Mouse (Mus musculus) left cerebral cortex, adult 8-10 months (tissue): ENCODE measurements at regions not wholly inside any gene's neighbourhood (a gene's known extent, or its start where the extent isn't known, plus 50 kb on each side); places are given as distances from the start of the nearest gene placed in this dataset.
A peak's percentile ranks its signal among the peaks of the same experiment; 100 is the strongest.

Experiments
- DNase-seq, 2 experiments: peaks; one replicate each; pipeline ENCODE4 v3.0.0; 2022; ENCODE audit warnings: low spot score in 2 of 2

DNA sequence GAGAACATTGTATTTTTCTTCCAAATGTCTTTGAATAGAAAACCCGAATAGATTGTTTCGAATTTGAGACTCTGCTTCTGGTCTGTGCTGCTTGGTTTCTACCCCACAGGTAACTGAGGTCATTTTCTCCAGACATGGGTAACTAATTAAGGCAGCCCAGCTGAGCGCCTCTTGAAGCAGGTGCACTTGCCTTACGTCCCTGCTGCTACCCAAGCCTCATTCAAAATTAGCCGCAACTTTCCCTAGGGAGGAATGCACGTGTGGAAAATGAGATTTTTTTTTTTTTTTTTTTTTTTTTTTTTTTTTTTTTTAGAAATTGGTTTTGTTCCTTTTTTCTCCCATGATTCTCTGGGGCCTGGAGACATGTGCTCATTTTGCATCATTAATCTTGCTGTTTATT, 245.1 kb downstream of the Slc30a10 start:
- no peak for DNase-seq

DNA sequence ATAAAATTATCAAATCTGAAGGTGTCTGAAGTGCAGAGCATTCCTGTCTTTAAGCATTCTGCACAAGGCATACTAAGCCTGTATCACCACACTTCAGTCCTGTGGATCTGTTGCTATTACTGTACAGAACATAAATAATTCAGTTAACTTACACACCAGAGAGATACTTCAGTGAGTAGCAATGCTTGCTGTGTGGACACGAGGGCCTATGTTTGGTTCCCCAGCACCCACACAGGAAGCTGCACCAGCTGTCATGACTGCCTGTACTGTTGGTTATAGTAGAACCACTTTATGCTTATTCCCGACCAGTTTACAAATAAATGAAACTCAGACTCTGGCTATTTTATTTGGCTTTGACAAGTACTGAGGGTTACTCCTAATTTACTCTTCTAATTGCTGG, 271.7 kb downstream of the Slc30a10 start:
- peak in 1 of 2 experiments; percentile 35 for DNase-seq

DNA sequence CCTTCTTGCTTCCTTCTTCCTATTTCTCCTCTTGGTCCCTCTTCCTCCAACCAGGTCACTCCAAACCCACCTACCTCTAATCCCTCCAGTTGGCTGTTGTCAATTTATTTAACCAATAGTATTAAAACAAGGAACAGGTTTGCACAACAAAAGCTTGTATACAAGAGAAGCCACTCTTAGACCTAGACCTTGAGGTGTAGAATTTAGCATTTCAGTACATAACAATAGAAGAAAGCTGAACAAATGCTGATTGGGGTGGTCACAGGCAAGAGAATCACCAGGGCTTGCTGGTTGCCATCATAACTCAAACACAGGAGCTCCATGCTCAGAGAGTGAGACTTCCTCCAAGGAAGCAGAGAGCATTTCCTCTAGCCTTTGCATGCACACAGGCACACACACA, 272.2 kb downstream of the Slc30a10 start:
- no peak for DNase-seq

DNA sequence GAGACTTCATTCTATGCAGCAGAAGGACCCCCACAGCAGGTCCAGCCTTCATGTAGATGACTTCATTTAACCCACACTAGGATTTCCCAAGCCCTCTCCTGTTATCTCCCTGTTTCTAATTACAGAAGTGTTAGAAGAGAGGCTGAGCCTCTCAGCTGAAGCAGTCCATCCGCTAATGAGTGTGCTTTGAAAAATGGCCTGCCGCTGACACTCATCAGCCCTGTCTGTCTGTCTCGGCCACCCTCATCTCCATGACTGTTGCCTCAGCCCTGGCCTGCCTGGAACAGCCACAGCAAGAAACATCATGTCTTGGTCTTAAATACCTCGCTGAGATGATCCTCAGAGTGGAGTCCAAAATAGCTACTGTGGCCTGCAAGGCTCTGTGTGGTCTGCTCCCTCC, 273.1 kb downstream of the Slc30a10 start:
- DNase-seq, result no peak

DNA sequence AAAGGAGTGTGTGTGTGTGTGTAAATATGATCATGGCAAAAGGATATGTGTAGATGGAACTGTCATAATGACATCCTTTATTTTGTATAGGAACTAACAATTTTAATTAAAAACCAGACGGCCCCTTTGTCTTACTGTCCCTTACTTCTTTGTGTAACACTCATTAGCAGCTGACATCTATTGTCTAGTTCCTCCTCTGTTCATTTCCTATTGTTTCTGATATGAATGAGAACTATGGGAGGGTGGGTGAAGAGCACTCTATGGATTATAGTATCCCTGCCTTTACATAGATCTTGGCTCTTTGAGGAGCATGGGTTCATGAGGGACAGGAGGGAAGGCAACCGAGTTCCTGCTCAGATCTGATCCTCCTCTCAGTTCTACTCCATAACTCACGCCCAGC, 273.8 kb downstream of the Slc30a10 start:
- DNase-seq, result no peak

DNA sequence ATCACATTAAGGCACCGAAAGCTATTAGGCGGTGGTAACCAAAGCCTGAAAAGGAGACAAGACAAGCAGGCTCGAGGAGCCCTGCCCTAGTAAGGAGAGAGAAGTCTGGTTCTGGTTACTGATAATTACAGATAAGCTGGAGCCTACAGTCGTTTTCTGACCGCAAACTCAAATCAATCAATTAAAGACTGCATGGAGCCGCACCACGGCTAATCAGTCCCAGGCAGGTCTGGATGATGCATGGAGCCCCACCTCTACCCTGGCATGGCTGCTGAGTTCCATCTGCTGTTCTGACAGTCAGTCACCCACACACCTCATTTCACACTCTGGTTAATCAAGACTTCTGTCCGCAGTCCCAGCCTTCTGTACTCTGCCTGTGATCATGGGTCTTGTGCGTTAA, 276.4 kb downstream of the Slc30a10 start:
- no peak for DNase-seq

DNA sequence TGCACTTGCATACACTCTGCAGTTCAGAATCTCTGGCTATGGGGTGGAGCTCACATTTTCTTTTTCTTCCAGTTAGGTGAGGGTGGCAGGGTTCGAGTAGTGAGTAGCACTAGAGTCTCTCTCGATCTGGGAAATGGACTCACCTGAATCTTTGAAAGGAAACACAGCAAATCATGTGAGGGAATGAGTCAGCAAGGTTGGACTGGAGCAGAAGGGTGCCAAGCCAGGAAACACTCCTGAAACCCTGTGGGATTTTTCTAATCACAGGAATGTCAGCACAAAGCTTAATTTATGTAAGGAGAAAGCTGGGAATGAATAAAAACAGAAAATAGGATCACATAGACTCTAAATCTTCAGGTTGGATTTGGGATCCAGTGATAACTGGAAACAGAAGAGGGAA, 282.1 kb downstream of the Slc30a10 start:
- no peak for DNase-seq

DNA sequence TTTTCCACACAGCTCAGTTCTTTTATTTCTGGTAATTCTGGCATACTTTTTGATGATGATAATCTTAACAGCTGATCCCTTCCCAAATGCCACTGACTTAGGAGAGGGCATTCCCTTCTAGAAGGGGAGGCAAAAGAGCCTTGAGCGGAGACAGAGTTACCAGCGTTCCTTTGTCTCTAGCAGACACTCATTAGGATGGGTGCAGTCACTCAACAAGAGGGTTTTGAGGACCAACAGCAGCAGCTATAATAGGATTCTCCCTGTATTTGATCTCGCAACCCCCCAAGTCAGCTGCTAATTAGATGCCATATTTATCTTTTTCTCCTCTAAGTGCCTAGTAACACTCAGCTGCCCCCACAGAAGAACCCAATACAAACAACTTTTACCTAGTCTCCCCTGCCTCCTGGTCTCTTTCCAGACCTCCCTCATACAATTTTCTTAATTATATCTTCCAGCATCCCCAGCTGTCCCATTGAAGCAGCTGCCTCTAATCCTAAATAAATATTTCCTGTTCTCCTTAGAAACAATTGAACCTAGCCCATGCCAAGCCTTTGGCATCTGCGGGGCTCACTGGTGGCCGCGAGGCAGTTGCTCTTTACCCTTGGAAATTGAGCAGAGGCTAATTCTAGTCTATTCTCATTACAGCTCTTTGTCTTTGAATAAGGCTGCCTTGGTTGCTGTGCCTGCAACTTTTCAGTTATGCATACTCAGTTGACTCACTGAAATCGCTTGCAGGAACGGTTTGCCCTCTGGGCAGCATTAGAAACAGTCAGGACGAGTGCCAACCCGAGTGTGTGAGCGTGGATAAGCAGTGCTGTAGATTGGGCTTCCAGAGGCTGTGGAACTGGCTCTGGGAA, 286.6 kb downstream of the Slc30a10 start:
- no peak for DNase-seq

DNA sequence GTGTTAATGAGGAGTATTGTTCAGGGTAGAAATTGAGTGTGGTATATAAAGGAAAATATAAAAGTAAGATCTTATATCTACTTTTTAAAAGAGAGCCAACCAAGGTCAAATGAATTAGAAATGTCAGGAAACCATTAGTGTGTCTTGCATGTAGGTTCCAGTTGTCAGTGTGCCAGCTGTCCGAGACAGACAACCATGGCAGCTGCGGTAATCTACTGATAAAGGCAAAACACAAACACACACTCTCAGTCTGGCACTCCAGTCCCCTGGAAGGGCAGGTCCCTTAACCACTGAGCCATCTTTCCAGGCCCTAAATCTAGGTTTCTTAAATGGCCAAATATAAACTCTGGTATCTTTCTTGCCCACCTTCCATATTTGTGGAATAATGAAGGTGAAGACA, 294.6 kb downstream of the Slc30a10 start:
- DNase-seq, result no peak

DNA sequence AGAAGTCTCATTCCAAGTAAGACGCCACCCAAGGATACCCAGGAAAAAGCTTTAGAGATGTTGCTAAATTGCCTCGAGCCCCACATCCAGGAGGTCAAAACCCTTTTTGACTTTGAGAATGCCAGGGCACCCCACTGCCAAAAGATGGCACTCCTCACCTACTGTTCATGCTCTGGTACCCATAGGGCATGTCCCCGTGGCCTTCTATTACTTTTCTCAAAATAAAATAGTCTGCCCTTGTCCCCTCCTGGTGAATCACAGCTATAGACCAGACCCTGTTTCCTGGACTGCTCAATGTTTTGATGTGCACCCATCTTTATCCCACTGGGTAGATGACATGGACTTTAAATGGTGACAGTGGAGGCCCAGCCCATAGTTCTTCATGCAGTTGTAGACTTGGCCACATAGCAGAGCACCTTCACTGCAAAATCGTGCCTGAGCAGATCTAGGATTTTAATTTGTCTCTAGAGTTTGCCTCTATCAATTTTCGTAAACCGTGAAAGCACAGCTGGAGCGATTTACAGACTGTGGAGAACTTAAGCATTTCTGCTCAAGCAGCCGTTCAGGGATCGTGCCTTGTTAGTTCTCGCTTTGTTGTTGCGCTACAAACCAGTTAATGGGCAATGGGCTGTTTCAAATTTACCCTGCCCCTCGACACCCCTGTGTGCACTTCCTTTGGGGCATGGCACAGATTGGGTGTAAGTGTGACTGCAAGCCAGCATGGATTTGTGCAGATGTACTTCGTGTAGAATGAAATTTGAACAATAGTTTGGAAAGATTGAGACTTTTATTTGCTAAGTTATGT, 300.0 kb downstream of the Slc30a10 start:
- no peak for DNase-seq

DNA sequence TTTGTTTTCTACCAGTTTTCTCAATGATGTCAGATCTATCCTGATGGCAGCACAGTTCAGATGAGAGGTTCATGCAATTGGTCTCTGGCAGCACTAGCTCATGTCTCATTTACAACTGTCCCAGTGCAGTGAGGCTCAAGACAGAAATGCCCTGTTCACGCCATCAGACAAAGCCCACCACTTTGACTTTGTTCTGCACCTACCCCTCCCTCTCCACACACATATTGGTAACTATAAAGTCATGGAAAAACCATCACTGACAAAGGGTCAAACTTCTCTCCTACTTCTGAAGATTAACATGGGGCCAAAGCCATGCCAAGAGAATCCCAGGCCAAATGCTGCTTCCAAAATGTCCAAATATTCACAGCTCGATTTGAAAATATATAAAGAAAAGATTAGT, 302.7 kb downstream of the Slc30a10 start:
- no peak for DNase-seq

DNA sequence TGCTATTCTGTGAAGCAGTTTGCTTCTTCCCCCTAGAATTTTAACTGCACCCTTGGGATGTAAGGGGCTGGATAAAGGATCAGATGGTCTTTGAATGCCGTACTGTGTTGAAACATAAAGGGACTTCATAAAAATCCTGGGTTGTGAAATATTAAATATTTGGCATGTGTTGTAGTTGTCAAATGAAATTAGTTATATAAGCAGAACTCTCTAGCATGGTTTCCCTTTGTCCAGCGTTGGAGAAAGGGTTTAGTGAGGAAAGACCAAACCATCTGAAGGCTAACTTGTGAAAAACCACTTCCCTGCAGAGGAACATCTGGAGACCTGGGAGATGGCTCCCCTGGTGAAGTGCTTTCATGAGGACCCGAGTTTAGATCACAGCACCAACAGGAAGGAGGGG, 319.6 kb downstream of the Slc30a10 start:
- DNase-seq, result no peak

DNA sequence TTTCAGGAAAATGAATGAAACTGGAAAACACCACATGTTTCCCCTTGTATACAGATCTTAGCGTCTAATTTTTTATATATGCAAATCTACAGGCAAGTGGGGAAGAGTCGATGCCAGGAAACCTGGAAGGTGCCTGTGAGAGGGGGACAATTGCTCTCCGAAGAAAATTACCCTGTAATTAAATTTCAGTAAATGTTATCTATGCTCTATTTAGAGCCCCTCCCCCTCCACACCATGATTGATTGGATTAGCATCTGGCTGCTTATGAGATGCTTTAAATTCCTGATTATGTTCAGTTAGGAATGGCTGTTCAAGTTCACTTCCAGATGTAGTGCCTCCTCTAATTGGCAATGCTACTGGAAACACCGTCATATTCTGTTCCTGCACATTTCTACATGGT, 325.0 kb downstream of the Slc30a10 start:
- DNase-seq, result no peak

DNA sequence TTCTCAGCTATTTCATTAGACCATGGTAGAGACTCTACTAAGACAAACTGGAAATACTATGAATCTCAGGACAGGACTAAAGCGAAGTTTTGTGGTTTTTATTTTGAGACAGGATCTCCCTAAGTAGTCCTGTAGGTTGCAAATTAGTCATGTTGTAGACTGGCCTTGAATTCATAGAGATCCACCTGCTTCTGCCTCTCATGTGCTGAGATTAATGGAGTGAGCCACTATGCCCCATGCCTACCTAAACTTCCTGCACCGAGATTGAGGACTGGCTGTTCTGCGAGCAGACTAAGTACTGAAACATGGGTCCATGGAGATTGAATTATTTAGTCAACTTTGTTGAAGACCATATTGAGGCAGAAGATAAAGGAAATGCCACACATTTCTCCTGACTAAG, 315.0 kb downstream of the Lyplal1 start:
- no peak for DNase-seq

DNA sequence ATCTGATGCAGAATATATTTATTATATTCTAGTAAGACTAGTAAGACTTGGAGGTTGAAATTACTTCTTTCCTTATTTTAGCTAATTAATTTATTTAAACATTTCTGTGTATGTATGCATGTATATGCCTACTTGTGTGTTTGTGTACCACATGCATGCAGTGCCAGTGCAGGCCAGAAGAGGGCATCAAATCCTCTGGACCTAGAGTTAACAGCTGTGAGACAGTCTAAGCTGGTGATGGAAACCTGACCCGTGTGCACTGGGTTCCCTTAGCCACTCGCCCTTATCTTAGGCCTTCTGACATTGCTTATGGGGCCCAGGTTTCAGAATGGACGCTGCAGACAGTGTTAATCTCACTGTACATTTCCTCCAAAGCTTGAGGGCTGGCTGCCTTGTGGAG, 302.2 kb downstream of the Lyplal1 start:
- DNase-seq, result no peak

DNA sequence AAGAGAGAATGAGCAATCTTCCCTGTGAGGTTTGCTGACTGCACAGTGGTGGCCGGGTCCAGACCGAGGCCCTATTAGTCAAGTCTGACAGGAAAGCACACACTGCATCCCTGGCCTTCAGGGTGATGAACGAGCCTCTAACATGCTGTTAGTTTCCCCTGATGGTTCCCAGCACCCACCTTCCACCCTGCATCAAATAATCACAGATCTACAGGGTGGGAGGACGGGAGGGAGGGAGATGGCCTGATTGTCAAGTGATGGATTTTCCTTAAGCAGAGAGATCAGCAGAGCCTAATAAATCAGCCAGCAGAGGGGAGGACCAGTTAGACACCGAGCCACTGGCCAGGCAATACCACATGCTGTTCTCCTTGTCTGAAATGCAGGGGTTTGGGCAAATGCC, 298.1 kb downstream of the Lyplal1 start:
- DNase-seq, result no peak

DNA sequence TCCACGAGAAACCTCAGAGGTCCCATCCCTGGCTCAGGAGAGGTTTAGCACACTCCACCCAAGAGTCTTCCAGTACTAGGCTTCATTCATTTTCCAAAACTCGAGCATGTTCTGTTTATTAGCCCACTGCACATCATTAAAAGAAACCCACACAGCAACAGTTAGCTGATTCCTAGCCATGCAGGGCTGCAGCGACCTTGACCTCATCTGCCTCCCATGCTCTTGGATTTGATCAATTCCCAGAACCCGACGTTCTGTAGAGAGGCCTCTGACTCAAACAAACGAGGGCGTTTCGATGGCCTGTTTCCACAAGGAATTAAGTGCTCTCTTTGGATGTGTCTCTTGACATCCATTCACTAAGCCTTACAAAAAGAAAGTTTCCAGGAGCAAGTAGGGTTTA, 294.9 kb downstream of the Lyplal1 start:
- no peak for DNase-seq

DNA sequence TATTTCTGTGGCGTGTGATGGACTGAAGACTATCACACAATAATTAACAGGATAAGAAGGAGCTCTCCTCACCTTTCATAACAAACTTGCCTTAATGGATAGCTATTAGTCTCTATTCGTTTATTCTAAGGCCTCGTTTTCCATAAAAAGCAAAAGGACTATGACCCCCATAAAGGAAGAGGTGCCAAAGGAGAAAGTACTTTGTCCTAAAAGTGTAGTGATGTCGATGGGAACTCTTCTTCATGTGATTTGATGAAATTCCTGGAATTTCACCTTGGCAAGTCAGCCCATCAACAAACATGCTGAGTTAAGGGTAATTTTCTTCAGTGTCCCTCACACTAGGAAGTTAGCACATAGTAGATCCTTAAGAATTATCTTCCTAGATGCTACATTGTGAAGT, 293.9 kb downstream of the Lyplal1 start:
- DNase-seq, result no peak

DNA sequence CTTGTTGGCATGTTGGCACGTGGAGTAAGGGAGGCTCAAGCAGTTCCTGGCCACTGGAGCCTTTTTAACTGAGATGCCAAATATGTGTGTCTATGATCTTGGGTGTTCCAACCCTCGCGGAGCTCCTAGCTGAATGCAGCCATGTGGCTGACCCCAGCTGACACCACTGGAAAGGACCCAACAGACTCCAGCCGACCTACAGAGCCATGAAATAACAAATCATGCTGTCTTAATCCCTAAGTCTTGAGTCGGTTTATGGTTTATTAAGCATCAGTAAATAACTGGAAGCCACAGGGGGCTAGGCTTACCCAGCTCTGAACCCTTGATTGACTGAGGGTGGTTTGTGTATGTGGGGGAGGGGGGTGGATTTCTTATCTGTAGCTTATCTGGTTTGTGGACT, 293.2 kb downstream of the Lyplal1 start:
- no peak for DNase-seq

DNA sequence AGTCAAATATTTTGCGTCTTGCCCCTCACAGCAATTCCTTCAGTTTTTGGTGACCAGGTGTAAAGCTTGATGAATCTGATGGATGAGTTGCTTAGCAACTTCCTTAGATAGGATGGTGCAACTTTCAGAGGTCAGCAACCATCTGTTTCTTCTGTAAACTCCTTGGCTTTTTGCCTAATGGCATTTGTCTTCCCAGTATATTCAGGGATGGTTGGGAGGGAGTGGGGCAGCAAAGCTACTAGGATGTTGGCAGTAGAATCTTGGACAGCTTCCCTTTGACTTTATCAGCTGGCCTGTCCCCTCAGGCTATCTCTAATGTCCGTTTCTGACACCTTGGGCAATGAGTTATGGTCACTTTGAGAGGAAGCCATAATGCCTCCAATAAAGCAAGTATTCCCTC, 289.1 kb downstream of the Lyplal1 start:
- DNase-seq, result no peak

DNA sequence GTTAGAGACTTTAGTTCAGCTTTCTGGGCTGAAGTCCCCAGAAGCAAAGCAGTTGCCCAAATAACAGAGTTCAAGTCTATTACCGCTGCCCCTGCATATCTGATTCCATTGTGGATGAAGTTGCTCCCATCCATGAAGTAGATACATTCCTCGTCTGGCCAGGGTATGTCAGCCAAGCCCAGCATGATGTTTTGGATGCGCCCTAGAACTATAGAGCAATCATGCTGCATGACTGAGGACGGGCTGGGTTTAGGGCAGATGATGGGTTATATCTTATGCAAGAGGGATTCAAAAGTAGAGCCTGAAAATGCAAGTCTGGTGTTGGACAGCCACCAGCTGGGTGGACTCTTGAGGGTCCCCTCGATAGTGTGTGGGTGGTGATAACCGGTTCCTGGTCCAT, 288.6 kb downstream of the Lyplal1 start:
- DNase-seq, result no peak

DNA sequence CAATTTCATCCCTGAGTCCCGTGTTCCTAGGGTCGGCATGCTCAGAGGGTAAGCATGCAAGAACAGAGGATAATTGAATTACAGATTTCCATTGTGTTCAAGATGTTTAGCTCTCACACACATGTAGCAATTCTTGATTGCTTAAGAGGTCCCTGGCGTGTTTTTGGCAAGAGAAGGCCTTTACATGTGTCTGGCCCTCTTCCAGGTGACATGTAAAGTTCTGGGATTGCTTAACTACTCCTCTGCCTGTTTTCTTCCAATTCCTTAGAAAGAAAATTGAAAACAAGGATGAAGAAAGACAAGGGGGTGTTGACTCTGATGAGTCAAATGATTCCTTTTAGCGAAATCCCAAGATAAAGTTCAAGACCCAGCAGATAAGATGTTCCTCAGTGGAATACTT, 285.1 kb downstream of the Lyplal1 start:
- DNase-seq, result no peak

DNA sequence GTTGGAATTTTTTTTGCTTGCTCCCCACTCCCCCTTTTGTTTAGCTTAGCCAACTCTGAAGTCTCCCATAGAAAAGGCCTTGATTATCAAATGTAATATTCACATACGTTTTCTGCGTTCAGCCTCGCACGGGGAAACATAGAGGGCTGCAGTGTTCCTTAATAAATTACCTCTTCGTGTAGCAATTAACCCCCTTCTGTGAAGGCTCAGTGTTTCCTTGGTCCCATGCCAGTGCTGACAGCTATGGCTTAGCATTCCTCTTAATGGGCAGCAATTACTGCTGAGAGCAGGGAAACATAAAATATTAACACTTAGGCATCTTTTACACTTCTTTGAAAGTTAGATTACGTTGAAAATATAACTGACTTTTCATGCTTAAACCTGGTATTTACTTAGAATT, 282.9 kb downstream of the Lyplal1 start:
- no peak for DNase-seq
